Mouse (Mus musculus) brain, embryonic 14.5 days (tissue): ENCODE measurements around the gene Phldb3.
A peak's percentile ranks its signal among the peaks of the same experiment; 100 is the strongest.

Experiments used
- CTCF ChIP-seq: fragments of 200-500 bp; IDR thresholded peaks from 2 replicates; pipeline ENCODE4 v1.5.1; 2012; ENCODE audit warnings: inconsistent platforms, mild to moderate bottlenecking, moderate library complexity, borderline replicate concordance; ENCODE audit not compliant: insufficient read depth, insufficient read length; ENCODE audit errors: extremely low read depth
- POLR2A ChIP-seq: fragments of 200-500 bp; IDR thresholded peaks from 2 replicates; pipeline ENCODE4 v1.6.1; 2012; ENCODE audit warnings: mild to moderate bottlenecking, inconsistent platforms, borderline replicate concordance; ENCODE audit not compliant: poor library complexity, insufficient read depth, insufficient read length, severe bottlenecking; ENCODE audit errors: extremely low read depth

- no peak for TF ChIP-seq CTCF
- peak; percentile 65; the same call in 1 of the 2 replicates for TF ChIP-seq POLR2A
These were observed 16.8 kb upstream of the Phldb3 start for GRCm38 (mm10) chr7:24593621-24594308.
